Mouse (Mus musculus) myocyte (in vitro differentiated cells): ENCODE measurements at regions not wholly inside any gene's neighbourhood (a gene's known extent, or its start where the extent isn't known, plus 50 kb on each side); places are given as distances from the start of the nearest gene placed in this dataset.

ENCODE experiments used
- POLR2A ChIP-seq: IDR thresholded peaks from one replicate; pipeline ENCODE4 v1.6.1; 2011; ENCODE audit warnings: low read depth, mild to moderate bottlenecking, control low read depth, moderate library complexity; ENCODE audit not compliant: insufficient read length
- TCF12 ChIP-seq: IDR thresholded peaks from one replicate; pipeline ENCODE4 v1.6.1; 2011; ENCODE audit warnings: mild to moderate bottlenecking, control low read depth; ENCODE audit not compliant: poor library complexity, insufficient read depth, severe bottlenecking
- USF1 ChIP-seq: IDR thresholded peaks from one replicate; pipeline ENCODE4 v1.6.1; 2011; ENCODE audit warnings: low read depth, mild to moderate bottlenecking, control low read depth, moderate library complexity

- TF ChIP-seq USF1 (no peak), POLR2A (no peak), TCF12 (no peak)
Observed at GRCm38 (mm10) chr10:99451639-99452417, 188.8 kb downstream of the Dusp6 start.
